Mouse (Mus musculus): ENCODE results near the gene Apex2. TPM values are rescaled to one million over a fixed set of nuclear protein-coding genes. Genes with fewer than 3 reads are reported as not detected.

The Apex2 gene
- total and polyA plus RNA-seq, 3 experiments, result 8.0 to 15.6 (median 9.6) TPM

- no peak overlapping the region for H3K27ac ChIP-seq (ENCODE audit: insufficient read depth, low read depth)
- H3K36me3 ChIP-seq (replicated peaks in 1 of 2; ENCODE audit: control insufficient read depth in 1 of 2, insufficient read depth in 1 of 2, low read length in 1 of 2), result peaks cover 0 to 2% of the 10 kb centered on the region in 2 experiments
- no peak for TF ChIP-seq POLR2A (IDR thresholded peaks at IDR 0.05; ENCODE audit: low read depth, low read length)
- no peak overlapping the region for H3K9ac ChIP-seq (ENCODE audit: insufficient read depth, low read depth)
- no peaks in the 10 kb centered on the region for H3K4me1 ChIP-seq (ENCODE audit: control insufficient read depth in 1 of 2, insufficient read depth in 2 of 2)
- H3K27me3 ChIP-seq (replicated peaks), result no peaks in the 10 kb centered on the region
- H3K4me3 ChIP-seq (replicated peaks in 1 of 3; ENCODE audit: low read depth in 2 of 3, low read length in 2 of 3, poor library complexity in 1 of 3), result no peak overlapping the region
- no peaks in the 10 kb centered on the region for H3K9me3 ChIP-seq (replicated peaks; ENCODE audit: low read length)
- H3K79me2 ChIP-seq (replicated peaks; ENCODE audit: control insufficient read depth, extremely low read depth, insufficient read depth, poor library complexity, severe bottlenecking), result no peaks in the 10 kb centered on the region
- no peak for DNase-seq (ENCODE audit: extremely low read depth)
- in situ Hi-C loops (cut with MboI; ENCODE audit: low pct_ligation_motif_present, low pct_unique_long_range_greater_than_20kb, low sequenced_read_pairs) (no loop called here), dilution Hi-C loops (cut with MboI; ENCODE audit: extremely low pct_ligation_motif_present, extremely low pct_unique_long_range_greater_than_20kb, low sequenced_read_pairs) (no loop called here)
- no peak overlapping the region for H3K4me2 ChIP-seq (ENCODE audit: insufficient read depth, low read depth, poor library complexity, severe bottlenecking)
Observed at GRCm38 (mm10) chrX:150540111-150540510, 49.6 kb downstream of the Apex2 start.

- dilution Hi-C loops (cut with MboI; ENCODE audit: extremely low pct_ligation_motif_present, extremely low pct_unique_long_range_greater_than_20kb, low sequenced_read_pairs), result no loop called here
- DNase-seq (ENCODE audit: extremely low read depth), result no peak
- H3K36me3 ChIP-seq (replicated peaks in 1 of 2; ENCODE audit: control insufficient read depth in 1 of 2, insufficient read depth in 1 of 2, low read length in 1 of 2), result peaks cover 0 to 2% of the 10 kb centered on the region in 2 experiments
- H3K4me2 ChIP-seq (ENCODE audit: insufficient read depth, low read depth, poor library complexity, severe bottlenecking), result no peak overlapping the region
- in situ Hi-C loops (cut with MboI; ENCODE audit: low pct_ligation_motif_present, low pct_unique_long_range_greater_than_20kb, low sequenced_read_pairs), result no loop called here
- H3K79me2 ChIP-seq (replicated peaks; ENCODE audit: control insufficient read depth, extremely low read depth, insufficient read depth, poor library complexity, severe bottlenecking), result no peaks in the 10 kb centered on the region
- H3K27ac ChIP-seq (ENCODE audit: insufficient read depth, low read depth), result no peak overlapping the region
- no peak overlapping the region for H3K9ac ChIP-seq (ENCODE audit: insufficient read depth, low read depth)
- no peaks in the 10 kb centered on the region for H3K27me3 ChIP-seq (replicated peaks)
- H3K4me3 ChIP-seq (replicated peaks in 1 of 3; ENCODE audit: low read depth in 2 of 3, low read length in 2 of 3, poor library complexity in 1 of 3), result no peak overlapping the region
- no peaks in the 10 kb centered on the region for H3K9me3 ChIP-seq (replicated peaks; ENCODE audit: low read length)
- H3K4me1 ChIP-seq (ENCODE audit: control insufficient read depth in 1 of 2, insufficient read depth in 2 of 2), result no peaks in the 10 kb centered on the region
- TF ChIP-seq PAX5 (IDR thresholded peaks at IDR 0.05; ENCODE audit: low read length) (no peak), SMC3 (IDR thresholded peaks at IDR 0.05; ENCODE audit: low read depth, low read length) (no peak), ZMIZ1 (IDR thresholded peaks at IDR 0.05; ENCODE audit: low read depth, low read length) (no peak), TBP (conservative IDR thresholded peaks at IDR 0.05; ENCODE audit: low read depth, low read length) (no peak), EP300 (IDR thresholded peaks at IDR 0.05; ENCODE audit: low read length) (no peak), ZKSCAN1 (IDR thresholded peaks at IDR 0.05; ENCODE audit: borderline replicate concordance, low read depth, low read length) (no peak), CHD2 (IDR thresholded peaks at IDR 0.05; ENCODE audit: low read length) (no peak), KAT2A (IDR thresholded peaks at IDR 0.05; ENCODE audit: insufficient replicate concordance, low read length) (no peak), ETS1 (conservative IDR thresholded peaks at IDR 0.05; ENCODE audit: low read depth, low read length) (no peak), MAZ (IDR thresholded peaks at IDR 0.05; ENCODE audit: low read depth, low read length) (no peak), UBTF (IDR thresholded peaks at IDR 0.05; ENCODE audit: low read depth, low read length) (no peak)
Observed at GRCm38 (mm10) chrX:150516477-150516876, 73.2 kb downstream of the Apex2 start.

GRCm38 (mm10) chrX:150516015-150516414 lies 73.7 kb downstream of the Apex2 start:
- Histone ChIP-seq H3K4me2 (ENCODE audit: insufficient read depth, low read depth, poor library complexity, severe bottlenecking) (no peak overlapping the region), H3K4me1 (ENCODE audit: control insufficient read depth in 1 of 2, insufficient read depth in 2 of 2) (no peaks in the 10 kb centered on the region), H3K27me3 (replicated peaks) (no peaks in the 10 kb centered on the region), H3K4me3 (replicated peaks in 1 of 3; ENCODE audit: low read depth in 2 of 3, low read length in 2 of 3, poor library complexity in 1 of 3) (no peak overlapping the region), H3K36me3 (replicated peaks in 1 of 2; ENCODE audit: control insufficient read depth in 1 of 2, insufficient read depth in 1 of 2, low read length in 1 of 2) (peaks cover 0 to 2% of the 10 kb centered on the region in 2 experiments), H3K9ac (ENCODE audit: insufficient read depth, low read depth) (no peak overlapping the region), H3K9me3 (replicated peaks; ENCODE audit: low read length) (no peaks in the 10 kb centered on the region), H3K79me2 (replicated peaks; ENCODE audit: control insufficient read depth, extremely low read depth, insufficient read depth, poor library complexity, severe bottlenecking) (no peaks in the 10 kb centered on the region), H3K27ac (ENCODE audit: insufficient read depth, low read depth) (no peak overlapping the region)
- dilution Hi-C loops (cut with MboI; ENCODE audit: extremely low pct_ligation_motif_present, extremely low pct_unique_long_range_greater_than_20kb, low sequenced_read_pairs), result no loop called here
- TF ChIP-seq RCOR1 (conservative IDR thresholded peaks at IDR 0.05; ENCODE audit: low read depth, low read length) (no peak), ZKSCAN1 (IDR thresholded peaks at IDR 0.05; ENCODE audit: borderline replicate concordance, low read depth, low read length) (no peak), POLR2A (IDR thresholded peaks at IDR 0.05; ENCODE audit: low read depth, low read length) (no peak), CTCF (conservative IDR thresholded peaks at IDR 0.05 in 1 of 2, IDR thresholded peaks at IDR 0.05 in 1 of 2; ENCODE audit: low read depth in 2 of 2, low read length in 2 of 2) (no peak), MYC (IDR thresholded peaks at IDR 0.05; ENCODE audit: low read depth, low read length) (no peak), RAD21 (IDR thresholded peaks at IDR 0.05; ENCODE audit: low read depth, low read length) (no peak)
- no peak for DNase-seq (ENCODE audit: extremely low read depth)
- in situ Hi-C loops (cut with MboI; ENCODE audit: low pct_ligation_motif_present, low pct_unique_long_range_greater_than_20kb, low sequenced_read_pairs), result no loop called here

Measured in CH12.LX (cell line).